Mouse (Mus musculus): ENCODE results near the gene Mki67.

The Mki67 gene

GRCm38 (mm10) chr7:135668852-135669739, 47.1 kb downstream of the Mki67 start:
- DNase-seq (ENCODE audit: low spot score in 2 of 2) = peak; percentile 49 to 75

DNA sequence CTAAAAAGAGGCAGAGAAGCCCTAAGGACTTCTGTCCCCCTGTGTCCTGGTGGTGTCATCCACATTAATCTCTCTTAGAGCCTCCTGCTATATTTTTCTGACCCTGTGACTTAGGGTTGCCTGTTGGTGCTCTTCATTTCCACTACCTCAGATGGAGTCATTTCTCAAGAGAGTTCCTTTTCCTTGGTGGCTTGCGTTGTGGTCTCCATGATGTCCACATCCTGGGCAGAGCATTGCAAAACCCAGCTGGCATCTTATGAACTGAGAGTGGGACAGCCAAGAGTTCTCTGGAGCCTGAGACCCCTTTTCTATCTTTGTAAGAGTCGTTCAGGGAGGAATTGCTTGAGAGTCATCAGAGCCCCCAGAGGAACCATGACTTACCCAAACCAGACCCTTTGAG, 49.8 kb downstream of the Mki67 start:
- DNase-seq (ENCODE audit: low spot score in 2 of 2) = no peak

- no peak for DNase-seq (ENCODE audit: low spot score in 2 of 2)
Measured at GRCm38 (mm10) chr7:135664211-135664610, 52.0 kb downstream of the Mki67 start.

- no peak for DNase-seq (ENCODE audit: low spot score in 2 of 2)
Measured at GRCm38 (mm10) chr7:135660314-135660713, 55.8 kb downstream of the Mki67 start.

DNA sequence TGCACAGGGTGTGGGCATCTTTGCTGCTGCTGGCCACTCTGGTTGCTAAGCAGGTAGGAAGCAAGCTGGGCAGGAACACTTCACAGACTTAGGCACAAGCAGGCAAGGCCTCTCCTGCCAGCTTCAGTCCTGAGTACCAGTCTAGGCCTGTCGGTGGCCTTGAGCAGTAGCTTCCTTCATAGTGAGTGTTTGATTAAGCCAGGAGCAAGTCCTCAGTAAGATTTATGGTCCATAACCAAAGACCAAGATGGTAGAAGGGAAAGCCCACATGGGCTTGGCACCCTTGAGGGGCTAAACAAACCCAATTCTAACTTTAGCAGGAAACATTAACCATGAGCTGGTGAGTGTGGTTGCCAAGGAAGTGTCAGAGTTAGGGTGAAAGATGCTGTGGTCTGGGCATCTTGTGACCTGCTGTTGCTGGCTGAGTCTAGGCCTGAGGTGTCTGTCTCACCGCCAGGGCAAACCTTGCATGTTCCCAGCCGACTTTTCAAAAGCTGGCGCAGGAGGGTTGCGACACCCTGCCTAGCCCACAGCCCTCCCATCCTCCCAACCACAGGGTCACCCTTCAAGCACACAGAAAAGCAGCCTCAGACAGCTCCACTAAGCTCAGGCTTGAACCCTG, 56.7 kb downstream of the Mki67 start:
- DNase-seq (ENCODE audit: low spot score in 2 of 2) = no peak

GRCm38 (mm10) chr7:135658150-135658549, 58.0 kb downstream of the Mki67 start:
- DNase-seq (ENCODE audit: low spot score in 2 of 2) = no peak

DNA sequence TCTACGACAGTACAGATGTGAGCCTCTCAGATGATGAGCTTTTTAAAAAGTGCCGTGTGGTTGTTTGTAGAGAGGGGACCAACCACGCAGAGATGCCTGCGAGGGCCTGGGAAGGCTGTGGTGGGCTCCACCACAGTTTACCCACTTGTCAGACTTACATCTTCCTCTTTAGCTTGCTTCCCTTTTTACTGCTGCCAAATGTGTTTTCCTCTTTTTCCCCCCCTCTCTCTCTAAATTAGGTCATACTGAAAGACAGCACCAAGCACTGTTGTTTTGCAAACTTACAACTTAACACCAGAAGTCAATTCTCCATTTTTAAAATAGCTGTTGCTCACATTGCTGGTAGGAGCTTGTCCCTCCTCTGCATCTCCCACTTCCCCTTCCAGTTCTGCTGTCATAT, 61.0 kb downstream of the Mki67 start:
- no peak for DNase-seq (ENCODE audit: low spot score in 2 of 2)

GRCm38 (mm10) chr7:135654288-135654687, 61.9 kb downstream of the Mki67 start:
- DNase-seq (ENCODE audit: low spot score in 2 of 2) = no peak

GRCm38 (mm10) chr7:135653601-135654000, 62.6 kb downstream of the Mki67 start:
- DNase-seq (ENCODE audit: low spot score in 2 of 2) = no peak

GRCm38 (mm10) chr7:135652781-135653180, 63.4 kb downstream of the Mki67 start:
- no peak for DNase-seq (ENCODE audit: low spot score in 2 of 2)

DNA sequence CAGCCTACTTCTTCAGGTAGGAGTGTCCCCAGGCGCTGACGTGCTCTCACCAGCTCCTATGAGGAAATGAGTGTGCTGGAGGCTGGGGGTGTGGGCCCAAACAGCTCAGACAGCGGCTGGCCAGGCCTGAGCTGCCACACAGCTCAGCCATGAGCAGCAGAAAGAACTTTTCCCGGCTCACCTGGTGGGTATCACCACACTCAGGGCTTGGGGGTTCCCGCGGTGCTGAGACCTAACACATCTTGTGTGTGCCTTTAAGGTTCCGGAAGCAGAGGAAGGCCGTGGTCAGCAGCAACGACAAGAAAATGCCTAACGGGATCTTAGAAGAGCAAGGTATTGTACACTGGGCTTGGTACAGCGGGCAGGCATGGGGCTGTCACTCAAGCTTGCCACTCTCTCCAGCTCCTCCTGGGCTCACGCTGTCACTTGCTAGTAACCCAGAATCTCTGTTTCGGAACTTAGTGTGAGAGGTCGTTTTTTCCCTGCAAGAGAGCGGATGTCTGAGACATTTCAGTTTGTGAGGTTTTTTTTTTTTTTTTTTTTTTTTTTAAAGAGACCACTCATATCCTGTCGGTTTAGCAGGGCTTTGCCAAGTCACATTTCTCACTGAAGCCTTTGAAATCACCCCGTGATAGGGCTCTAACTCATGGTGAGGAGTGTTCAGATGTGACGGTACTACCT, 64.2 kb downstream of the Mki67 start:
- DNase-seq (ENCODE audit: low spot score in 2 of 2) = no peak

DNA sequence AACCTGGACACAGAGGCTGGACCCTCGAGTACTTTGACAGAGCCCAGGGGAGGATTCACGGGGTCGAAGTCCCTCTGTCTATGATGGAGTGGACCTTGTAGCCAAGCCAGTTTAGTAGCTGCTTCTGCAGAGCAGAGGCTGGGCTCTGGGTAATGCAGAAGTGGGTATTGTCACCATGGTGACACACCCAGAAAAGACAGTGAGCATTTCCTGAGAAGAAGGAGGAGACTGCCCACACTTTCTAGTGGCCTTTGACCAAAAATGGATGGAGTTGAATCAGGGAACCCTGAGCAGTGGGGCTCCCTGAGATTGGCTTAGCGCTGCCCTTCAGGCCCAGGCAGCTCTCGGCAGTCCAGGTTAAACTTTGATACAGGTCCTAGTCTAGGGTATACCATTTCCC, 66.1 kb downstream of the Mki67 start:
- peak in 1 of 2 experiments; percentile 32 for DNase-seq (ENCODE audit: low spot score in 2 of 2)

GRCm38 (mm10) chr7:135649306-135649705, 66.9 kb downstream of the Mki67 start:
- DNase-seq (ENCODE audit: low spot score in 2 of 2) = no peak

- DNase-seq (ENCODE audit: low spot score in 2 of 2) = no peak
Measured at GRCm38 (mm10) chr7:135648821-135649220, 67.3 kb downstream of the Mki67 start.

DNA sequence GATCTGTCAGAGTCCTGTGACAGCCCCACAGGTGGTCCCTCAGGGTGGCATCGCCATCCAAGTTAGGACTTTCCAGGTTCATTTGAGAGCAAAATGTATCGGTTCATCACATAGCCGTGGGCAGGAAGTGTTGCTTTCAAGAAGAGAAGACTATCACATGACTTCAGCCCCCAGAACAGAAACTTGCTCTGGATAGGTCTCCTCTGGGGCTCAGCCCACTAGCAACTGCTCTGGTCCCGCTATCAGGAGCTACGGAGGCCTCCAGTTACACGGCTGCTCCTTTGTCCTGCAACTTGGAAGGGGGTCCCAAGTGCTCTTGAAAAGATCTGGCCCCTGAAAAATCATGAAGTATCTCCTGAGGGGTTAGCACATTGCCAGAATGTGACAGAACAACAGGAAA, 69.2 kb downstream of the Mki67 start:
- no peak for DNase-seq (ENCODE audit: low spot score in 2 of 2)

- no peak for DNase-seq (ENCODE audit: low spot score in 2 of 2)
Measured at GRCm38 (mm10) chr7:135644452-135644851, 71.7 kb downstream of the Mki67 start.

GRCm38 (mm10) chr7:135641698-135642507, 74.3 kb downstream of the Mki67 start:
- DNase-seq (ENCODE audit: low spot score in 2 of 2) = peak; percentile 66 to 82

Measured in frontal cortex, postnatal 36 days (tissue).